21 mouse cellular contexts compared by ENCODE assay signal in the genomic region with DNA sequence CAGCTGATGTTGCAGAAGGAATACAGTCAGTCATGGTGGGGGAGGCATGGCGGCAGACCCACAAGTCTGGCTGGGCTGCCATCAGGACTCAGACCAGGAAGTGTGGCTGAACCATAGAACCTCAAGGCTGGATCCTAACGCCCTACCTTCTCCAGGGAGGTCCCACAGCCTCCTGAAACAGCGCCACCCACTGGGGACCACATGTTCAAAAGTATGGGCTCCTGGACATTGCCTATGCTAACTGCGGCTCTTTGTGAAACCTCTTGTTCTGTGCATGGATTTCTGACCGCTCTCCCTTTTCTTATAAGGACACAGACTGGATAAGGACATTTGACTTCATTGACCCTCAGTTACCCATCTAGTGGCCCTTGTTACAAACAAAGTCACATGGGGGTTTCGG.
"Had no signal": no experiment of that assay in that cellular context is flagged by ENCODE, and none has a peak within 500 bp of the region (broad histone marks: within the 10 kb centered on the region; RNA-seq: fewer than 3 reads in every experiment).

No protein-coding gene starts in this region.

- H3K27me3 ChIP-seq: limb, embryonic 12.5 days; limb, embryonic 15.5 days; midbrain, embryonic 12.5 days; midbrain, embryonic 15.5 days; neural tube, embryonic 12.5 days; neural tube, embryonic 15.5 days had no signal

- H3K9ac ChIP-seq: limb, embryonic 12.5 days; limb, embryonic 15.5 days; liver, embryonic 14.5 days; liver, postnatal 0 days; lung, embryonic 14.5 days; midbrain, embryonic 12.5 days; midbrain, embryonic 15.5 days; neural tube, embryonic 12.5 days; neural tube, embryonic 15.5 days had no signal

- H3K4me2 ChIP-seq: limb, embryonic 12.5 days; limb, embryonic 15.5 days; liver, embryonic 11.5 days; lung, embryonic 14.5 days; midbrain, embryonic 12.5 days; midbrain, embryonic 15.5 days; neural tube, embryonic 12.5 days; neural tube, embryonic 15.5 days had no signal

- H3K4me1 ChIP-seq: limb, embryonic 12.5 days; limb, embryonic 15.5 days; midbrain, embryonic 12.5 days; neural tube, embryonic 12.5 days; neural tube, embryonic 15.5 days had no signal

- H3K36me3 ChIP-seq: limb, embryonic 12.5 days; limb, embryonic 15.5 days; midbrain, embryonic 12.5 days; midbrain, embryonic 15.5 days; neural tube, embryonic 12.5 days; neural tube, embryonic 15.5 days had no signal

- H3K4me3 ChIP-seq: limb, embryonic 12.5 days; limb, embryonic 15.5 days; midbrain, embryonic 12.5 days; midbrain, embryonic 15.5 days; neural tube, embryonic 12.5 days; neural tube, embryonic 15.5 days had no signal

- H3K27ac ChIP-seq: kidney, postnatal 0 days; limb, embryonic 12.5 days; limb, embryonic 15.5 days; liver, embryonic 14.5 days; macrophage; midbrain, embryonic 12.5 days; midbrain, embryonic 15.5 days; neural tube, embryonic 12.5 days; neural tube, embryonic 15.5 days; stomach, postnatal 0 days had no signal

- ATAC-seq: liver, postnatal 0 days; lung, postnatal 0 days; midbrain, embryonic 15.5 days had no signal

- H3K9me3 ChIP-seq: limb, embryonic 12.5 days; limb, embryonic 15.5 days; midbrain, embryonic 12.5 days; midbrain, embryonic 15.5 days; neural tube, embryonic 12.5 days; neural tube, embryonic 15.5 days had no signal

- DNase-seq: kidney, adult 9 months; kidney, postnatal 25 days; left cerebral cortex, postnatal 4 days; liver, postnatal 0 days; lung, embryonic 14.5 days; right cerebral cortex, adult 18-20 months; right cerebral cortex, postnatal 14 days; right cerebral cortex, postnatal 4 days; thymus, postnatal 25 days had no signal
